Mouse (Mus musculus) embryonic facial prominence, embryonic 12.5 days (tissue): ENCODE results near the gene Susd1. TPM values are rescaled to one million over a fixed set of nuclear protein-coding genes. Genes with fewer than 3 reads are reported as not detected.

Experiments used
- ATAC-seq: fragments of 200-750 bp; cut with Nextera tagmentation; 2 replicates; pipeline ENCODE4 v1.8.0; 2017; ENCODE audit not compliant: insufficient number of reproducible peaks, insufficient read depth, low FRiP score, low TSS enrichment
- H3K27ac ChIP-seq: fragments of 300-500 bp; sonication (generic); 2 replicates; pipeline ENCODE4 v1.5.1; 2016; ENCODE audit warnings: mild to moderate bottlenecking
- H3K27me3 ChIP-seq: fragments of 300-500 bp; sonication (generic); 2 replicates; pipeline ENCODE4 v1.6.1; 2016; ENCODE audit warnings: mild to moderate bottlenecking, moderate library complexity
- H3K36me3 ChIP-seq: fragments of 300-500 bp; sonication (generic); 2 replicates; pipeline ENCODE4 v1.6.1; 2016; ENCODE audit warnings: mild to moderate bottlenecking
- H3K4me1 ChIP-seq: fragments of 300-500 bp; sonication (generic); 2 replicates; pipeline ENCODE4 v1.6.1; 2016
- H3K4me2 ChIP-seq: fragments of 300-500 bp; sonication (generic); replicated peaks from 2 replicates; pipeline ENCODE4 v1.6.1; 2016; ENCODE audit warnings: mild to moderate bottlenecking, moderate library complexity
- H3K4me3 ChIP-seq: fragments of 300-500 bp; sonication (generic); 2 replicates; pipeline ENCODE4 v1.5.1; 2016; ENCODE audit warnings: mild to moderate bottlenecking
- H3K9ac ChIP-seq: fragments of 300-500 bp; sonication (generic); 2 replicates; pipeline ENCODE4 v1.6.1; 2016; ENCODE audit warnings: mild to moderate bottlenecking, moderate library complexity
- H3K9me3 ChIP-seq: fragments of 300-500 bp; sonication (generic); 2 replicates; pipeline ENCODE4 v1.6.1; 2016; ENCODE audit warnings: mild to moderate bottlenecking, moderate library complexity
- WGBS: fragments of 180-500 bp; shearing (Covaris S2); methylation state at CpG from one replicate; pipeline ENCODE4 v1.1.7; 2016; 5-methylcytosine and 5-hydroxymethylcytosine counted together
- polyA plus RNA-seq: library from polyadenylated mRNA; unstranded; fragments of >200 nt; fragmentation: Nextera tagmentation; extraction: Ambion mirVana; gene quantifications from 2 replicates; pipeline ENCODE4 v1.2.1, GENCODE M21; 2016

Gene Susd1
- polyA plus RNA-seq, 1 experiment from 2014 or later: 1.9 TPM

GRCm38 (mm10) chr4:59452503-59452933, 14.1 kb upstream of the Susd1 start:
- WGBS: 81% methylated on average over 8 of the region's 8 CpGs
- Histone ChIP-seq H3K9ac (no peak overlapping the region), H3K36me3 (no peaks in the 10 kb centered on the region), H3K27me3 (no peaks in the 10 kb centered on the region), H3K4me3 (no peak overlapping the region), H3K4me1 (no peaks in the 10 kb centered on the region), H3K27ac (no peak overlapping the region), H3K4me2 (no peak overlapping the region), H3K9me3 (no peaks in the 10 kb centered on the region)
- no peak for ATAC-seq

GRCm38 (mm10) chr4:59450906-59451305, 12.5 kb upstream of the Susd1 start:
- Histone ChIP-seq H3K9ac (no peak overlapping the region), H3K36me3 (no peaks in the 10 kb centered on the region), H3K27ac (no peak overlapping the region), H3K4me3 (no peak overlapping the region), H3K27me3 (no peaks in the 10 kb centered on the region), H3K9me3 (no peaks in the 10 kb centered on the region), H3K4me2 (no peak overlapping the region), H3K4me1 (no peaks in the 10 kb centered on the region)
- ATAC-seq: no peak
- 89% methylated on average over 3 of the region's 3 CpGs for WGBS

- no peak overlapping the region for H3K27ac ChIP-seq
- H3K27me3 ChIP-seq: no peaks in the 10 kb centered on the region
- no peak overlapping the region for H3K4me3 ChIP-seq
- H3K9me3 ChIP-seq: no peaks in the 10 kb centered on the region
- WGBS: 72% methylated on average over 6 of the region's 6 CpGs
- H3K4me2 ChIP-seq: no peak overlapping the region
- H3K4me1 ChIP-seq: no peaks in the 10 kb centered on the region
- no peak for ATAC-seq
- H3K36me3 ChIP-seq: no peaks in the 10 kb centered on the region
- H3K9ac ChIP-seq: no peak overlapping the region
Observed at GRCm38 (mm10) chr4:59450234-59450854, 11.9 kb upstream of the Susd1 start.

GRCm38 (mm10) chr4:59447296-59447695, 8.9 kb upstream of the Susd1 start:
- WGBS: 71% methylated on average over 1 of the region's 1 CpGs
- ATAC-seq: no peak
- no peak overlapping the region for H3K4me2 ChIP-seq
- no peak overlapping the region for H3K27ac ChIP-seq
- no peak overlapping the region for H3K4me3 ChIP-seq
- H3K36me3 ChIP-seq: no peaks in the 10 kb centered on the region
- no peaks in the 10 kb centered on the region for H3K4me1 ChIP-seq
- H3K27me3 ChIP-seq: no peaks in the 10 kb centered on the region
- no peaks in the 10 kb centered on the region for H3K9me3 ChIP-seq
- H3K9ac ChIP-seq: no peak overlapping the region

- no peaks in the 10 kb centered on the region for H3K4me1 ChIP-seq
- no peak overlapping the region for H3K27ac ChIP-seq
- no peak overlapping the region for H3K4me3 ChIP-seq
- no peaks in the 10 kb centered on the region for H3K27me3 ChIP-seq
- ATAC-seq: no peak
- H3K9ac ChIP-seq: no peak overlapping the region
- H3K36me3 ChIP-seq: no peaks in the 10 kb centered on the region
- no peak overlapping the region for H3K4me2 ChIP-seq
- 67% methylated on average over 6 of the region's 6 CpGs for WGBS
- H3K9me3 ChIP-seq: no peaks in the 10 kb centered on the region
Observed at GRCm38 (mm10) chr4:59445516-59445915, 7.1 kb upstream of the Susd1 start.

GRCm38 (mm10) chr4:59444994-59445393, 6.6 kb upstream of the Susd1 start:
- Histone ChIP-seq H3K4me2 (no peak overlapping the region), H3K27ac (no peak overlapping the region), H3K27me3 (no peaks in the 10 kb centered on the region), H3K36me3 (no peaks in the 10 kb centered on the region), H3K4me1 (no peaks in the 10 kb centered on the region), H3K9ac (no peak overlapping the region), H3K4me3 (no peak overlapping the region), H3K9me3 (no peaks in the 10 kb centered on the region)
- WGBS: 76% methylated on average over 3 of the region's 3 CpGs
- ATAC-seq: no peak

GRCm38 (mm10) chr4:59444085-59444484, 5.7 kb upstream of the Susd1 start:
- WGBS: 73% methylated on average over 4 of the region's 4 CpGs
- Histone ChIP-seq H3K27ac (no peak overlapping the region), H3K9ac (no peak overlapping the region), H3K36me3 (no peaks in the 10 kb centered on the region), H3K4me2 (no peak overlapping the region), H3K4me3 (no peak overlapping the region), H3K4me1 (no peaks in the 10 kb centered on the region), H3K27me3 (no peaks in the 10 kb centered on the region; the same call in 1 of the 2 replicates), H3K9me3 (no peaks in the 10 kb centered on the region)
- ATAC-seq: no peak

GRCm38 (mm10) chr4:59441265-59441664, 2.8 kb upstream of the Susd1 start:
- Histone ChIP-seq H3K27ac (no peak overlapping the region), H3K27me3 (peaks cover 14% of the 10 kb centered on the region; the same call in 1 of the 2 replicates), H3K4me3 (no peak overlapping the region), H3K4me2 (no peak overlapping the region), H3K9ac (no peak overlapping the region), H3K36me3 (no peaks in the 10 kb centered on the region), H3K4me1 (0 out of 2 replicates have a peak, but pooled peaks cover 5% of the 10 kb centered on the region), H3K9me3 (no peaks in the 10 kb centered on the region)
- WGBS: 85% methylated on average over 1 of the region's 1 CpGs
- no peak for ATAC-seq

GRCm38 (mm10) chr4:59439960-59440359, 1.5 kb upstream of the Susd1 start:
- Histone ChIP-seq H3K27ac (no peak overlapping the region), H3K4me2 (no peak overlapping the region), H3K4me3 (no peak overlapping the region), H3K27me3 (peaks cover 14% of the 10 kb centered on the region; the same call in 1 of the 2 replicates), H3K9me3 (no peaks in the 10 kb centered on the region), H3K36me3 (no peaks in the 10 kb centered on the region), H3K4me1 (0 out of 2 replicates have a peak, but pooled peaks cover 5% of the 10 kb centered on the region), H3K9ac (no peak overlapping the region)
- 28% methylated on average over 2 of the region's 2 CpGs for WGBS
- ATAC-seq: no peak

- no peak overlapping the region for H3K4me2 ChIP-seq
- no peak overlapping the region for H3K9ac ChIP-seq
- H3K4me1 ChIP-seq: 0 out of 2 replicates have a peak, but pooled peaks cover 5% of the 10 kb centered on the region
- ATAC-seq: no peak
- H3K27ac ChIP-seq: no peak overlapping the region
- no peaks in the 10 kb centered on the region for H3K9me3 ChIP-seq
- H3K27me3 ChIP-seq: peaks cover 14% of the 10 kb centered on the region; the same call in 1 of the 2 replicates
- H3K36me3 ChIP-seq: no peaks in the 10 kb centered on the region
- WGBS: 33% methylated on average over 5 of the region's 5 CpGs
- H3K4me3 ChIP-seq: no peak overlapping the region
Observed at GRCm38 (mm10) chr4:59439041-59439440, 608 bp upstream of the Susd1 start.

- Histone ChIP-seq H3K27ac (no peak overlapping the region), H3K36me3 (no peaks in the 10 kb centered on the region), H3K9ac (no peak overlapping the region), H3K4me1 (0 out of 2 replicates have a peak, but pooled peaks cover 5% of the 10 kb centered on the region), H3K4me2 (no peak overlapping the region), H3K9me3 (no peaks in the 10 kb centered on the region), H3K27me3 (peaks cover 14% of the 10 kb centered on the region; the same call in 1 of the 2 replicates), H3K4me3 (no peak overlapping the region)
- ATAC-seq: no peak
- WGBS: 90% methylated on average over 4 of the region's 4 CpGs
Observed at GRCm38 (mm10) chr4:59435951-59436350, 2.5 kb downstream of the Susd1 start.

- ATAC-seq: no peak; the same call in 1 of the 2 replicates
- no peak overlapping the region for H3K4me3 ChIP-seq
- 67% methylated on average over 3 of the region's 3 CpGs for WGBS
- no peaks in the 10 kb centered on the region for H3K9me3 ChIP-seq
- peaks cover 14% of the 10 kb centered on the region; the same call in 1 of the 2 replicates for H3K27me3 ChIP-seq
- H3K4me2 ChIP-seq: no peak overlapping the region
- no peaks in the 10 kb centered on the region for H3K36me3 ChIP-seq
- H3K27ac ChIP-seq: no peak overlapping the region
- H3K9ac ChIP-seq: no peak overlapping the region
- H3K4me1 ChIP-seq: 0 out of 2 replicates have a peak, but pooled peaks cover 5% of the 10 kb centered on the region
Observed at GRCm38 (mm10) chr4:59434039-59434438, 4.4 kb downstream of the Susd1 start.
